Mouse (Mus musculus) E14TG2a.4 (cell line): Measurements from ENCODE around the gene Ncmap.

Experiments used
- CTCF ChIP-seq: conservative IDR thresholded peaks from 2 replicates; pipeline ENCODE4 v1.5.1; 2014; ENCODE audit warnings: low read length
- NANOG ChIP-seq: IDR thresholded peaks from 2 replicates; pipeline ENCODE4 v1.6.1; 2014; ENCODE audit warnings: borderline replicate concordance, low read length, mixed read lengths
- POU5F1 ChIP-seq: IDR thresholded peaks from 2 replicates; pipeline ENCODE4 v1.6.1; 2014; ENCODE audit warnings: low read length, borderline replicate concordance

DNA sequence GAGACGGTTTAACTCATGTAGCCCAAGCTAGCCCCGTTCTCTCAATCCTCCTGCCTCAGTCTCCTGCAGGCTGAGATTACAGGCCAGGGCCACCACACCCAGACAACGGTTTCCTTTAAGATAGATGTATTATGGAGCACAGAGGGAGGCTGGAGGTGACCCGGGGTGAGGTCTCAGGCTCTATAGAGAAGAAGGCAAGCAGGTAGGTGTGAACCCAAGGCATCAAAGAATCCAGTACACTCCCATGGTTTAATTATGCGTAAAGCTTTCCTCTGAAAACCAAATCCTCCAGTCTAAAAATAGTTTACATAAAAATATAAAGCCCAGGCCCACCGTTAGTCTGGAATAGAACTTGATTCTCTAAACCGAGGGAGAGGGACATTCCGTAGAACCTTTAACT is 15.5 kb upstream of the Ncmap start:
- TF ChIP-seq NANOG (no peak), CTCF (no peak), POU5F1 (no peak)
